Mouse (Mus musculus) E14TG2a.4 (cell line): Measurements from ENCODE around the gene Gtpbp3.

Experiments
- CTCF ChIP-seq: conservative IDR thresholded peaks from 2 replicates; pipeline ENCODE4 v1.5.1; 2014; ENCODE audit warnings: low read length
- NANOG ChIP-seq: IDR thresholded peaks from 2 replicates; pipeline ENCODE4 v1.6.1; 2014; ENCODE audit warnings: borderline replicate concordance, low read length, mixed read lengths

DNA sequence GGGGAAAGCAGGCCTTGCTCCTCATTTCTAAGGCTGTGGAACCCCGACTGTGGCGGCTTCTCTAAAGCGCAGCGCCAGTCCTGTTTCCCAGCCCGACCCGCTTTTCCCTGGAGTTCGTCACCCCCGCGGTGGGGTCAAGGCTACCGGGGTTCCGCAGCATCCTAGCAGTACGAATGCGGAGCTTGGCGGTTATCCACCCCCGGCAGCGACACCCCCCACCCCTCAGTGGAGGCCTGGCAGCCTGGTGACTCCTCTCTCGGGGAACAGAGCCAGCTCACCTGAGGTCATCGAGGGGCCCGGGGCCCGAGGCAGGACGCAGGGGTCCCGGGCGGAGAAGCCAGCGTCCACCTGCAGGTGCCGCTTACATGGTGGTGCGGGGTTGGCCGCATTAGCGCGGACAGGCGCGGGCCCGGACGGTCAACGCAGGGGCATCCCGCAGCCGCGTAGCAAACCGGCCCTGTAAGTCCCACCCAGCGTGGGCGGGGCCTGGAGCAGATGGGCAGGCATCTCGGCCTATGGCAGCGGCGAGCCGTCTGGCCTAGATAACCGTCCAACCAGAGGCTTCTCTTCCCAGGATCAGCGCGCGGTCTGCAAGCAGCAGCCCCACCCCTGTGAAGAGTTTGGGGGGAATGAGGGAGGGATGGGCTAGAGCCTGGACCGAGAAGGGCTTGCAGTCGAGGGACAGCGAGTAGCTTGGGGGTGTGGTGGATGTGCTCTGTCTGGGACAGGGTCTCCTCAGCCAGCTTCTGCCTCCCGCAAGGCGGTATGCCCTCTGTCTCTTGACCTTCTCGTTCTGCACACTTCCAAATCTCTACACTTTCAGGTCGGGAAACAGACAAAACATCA lies 24.5 kb upstream of the Gtpbp3 start, which contains the start of gene Abhd8:
- TF ChIP-seq CTCF (no peak), NANOG (no peak)
